Mouse (Mus musculus): ENCODE results near the gene Sema6b.

DNA sequence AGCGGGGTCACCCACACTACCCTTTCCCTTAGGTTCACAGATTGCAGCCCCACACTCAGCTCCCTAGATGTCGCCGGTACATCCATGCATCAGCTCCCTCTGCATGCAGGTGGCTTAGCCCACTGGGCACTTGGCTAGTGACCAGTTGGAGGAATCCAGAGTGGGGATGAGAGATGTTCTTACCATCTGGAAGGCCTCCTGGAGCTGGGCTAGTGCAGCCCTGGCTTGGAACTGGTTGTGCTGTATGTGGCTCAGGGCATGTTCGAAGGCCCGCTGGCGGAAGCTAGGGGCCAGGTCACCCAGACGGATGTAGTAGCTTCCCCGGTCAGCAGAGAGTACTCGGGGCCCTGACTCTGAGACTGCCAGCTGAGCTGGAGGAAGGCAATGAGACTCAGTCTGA is 37.2 kb downstream of the Sema6b start:
- TF ChIP-seq CTCF (IDR thresholded peaks at IDR 0.05; ENCODE audit: borderline replicate concordance, extremely low read depth, insufficient read depth, insufficient read length) (no peak), POLR2A (IDR thresholded peaks at IDR 0.05; ENCODE audit: borderline replicate concordance, extremely low read depth, insufficient read depth, insufficient read length, poor library complexity, severe bottlenecking) (no peak)
